Mouse (Mus musculus): ENCODE data around the gene Gpr161. TPM values are rescaled to one million over a fixed set of nuclear protein-coding genes. Genes with fewer than 3 reads are reported as not detected.

The Gpr161 gene
- polyA plus RNA-seq, 1 experiment from 2014 or later = 1.6 TPM

DNA sequence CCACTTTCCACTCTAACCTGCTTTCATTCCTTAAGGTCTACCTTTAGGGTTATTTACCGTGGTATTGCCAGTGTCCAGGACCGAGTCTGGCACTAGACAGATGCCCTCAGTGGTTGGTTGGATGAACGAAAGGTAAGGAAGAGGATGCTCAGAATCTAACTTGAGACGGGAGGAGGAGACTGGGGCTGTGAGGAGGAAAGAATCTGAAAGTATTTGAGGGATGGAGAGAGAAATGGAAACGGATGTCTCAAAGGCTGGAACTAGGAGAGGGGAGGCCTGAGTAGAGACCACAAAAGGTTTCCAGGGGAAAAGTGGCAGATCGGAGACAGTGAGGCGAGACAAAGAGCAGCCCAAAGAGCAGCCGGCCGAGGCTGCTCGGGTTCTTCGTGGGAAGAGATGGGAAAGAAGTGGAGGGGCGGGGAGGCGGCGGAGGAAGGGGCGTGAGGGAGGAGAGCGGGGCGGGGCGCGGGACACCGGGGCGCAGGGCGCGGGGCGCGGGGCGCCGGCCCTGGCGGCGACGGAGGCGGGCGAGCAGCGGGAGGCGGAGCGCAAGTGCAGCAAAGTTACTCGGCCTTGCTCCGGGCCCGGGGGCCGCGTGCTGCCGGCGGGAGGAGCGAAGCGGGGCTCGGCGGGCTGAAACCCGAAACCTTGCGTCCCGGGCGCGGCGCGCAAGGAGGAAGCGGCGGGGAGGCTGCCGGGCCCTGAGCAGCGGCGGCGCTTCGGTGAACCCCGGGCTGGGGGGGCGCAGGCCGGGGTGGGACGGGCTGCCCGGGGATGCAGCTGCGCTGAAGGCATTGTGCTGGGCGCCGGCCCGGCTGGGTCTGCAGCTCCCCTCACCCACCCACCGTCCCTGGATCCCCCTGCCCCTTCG lies 14.0 kb upstream of the Gpr161 start:
- peak; percentile 84 for ATAC-seq (replicated peaks; ENCODE audit: low FRiP score, low TSS enrichment, low read depth)
- H3K27me3 ChIP-seq (replicated peaks; ENCODE audit: control insufficient read depth, insufficient read depth, low read length) = no peaks in the 10 kb centered on the region
- peak overlapping the region; percentile 85 for H3K4me2 ChIP-seq (ENCODE audit: low read length)
- peak overlapping the region; percentile 93 for H3K27ac ChIP-seq (ENCODE audit: low read depth)
- DNase-seq (ENCODE audit: low spot score) = peak; percentile 81
- peaks cover 14% of the 10 kb centered on the region; the same call in 1 of the 2 replicates for H3K4me1 ChIP-seq (replicated peaks; ENCODE audit: control insufficient read depth, insufficient read depth, low read length)
- H3K36me3 ChIP-seq (ENCODE audit: control insufficient read depth, insufficient read depth, low read length) = no peaks in the 10 kb centered on the region
- WGBS = under 1% methylated on average over 38 of the region's 71 CpGs
- H3K9me3 ChIP-seq (ENCODE audit: control insufficient read depth, low read length) = no peaks in the 10 kb centered on the region
- peak overlapping the region; percentile 79 for H3K9ac ChIP-seq (ENCODE audit: low read length)
- H3K4me3 ChIP-seq (ENCODE audit: low read depth, low read length) = peak overlapping the region; percentile 66

DNA sequence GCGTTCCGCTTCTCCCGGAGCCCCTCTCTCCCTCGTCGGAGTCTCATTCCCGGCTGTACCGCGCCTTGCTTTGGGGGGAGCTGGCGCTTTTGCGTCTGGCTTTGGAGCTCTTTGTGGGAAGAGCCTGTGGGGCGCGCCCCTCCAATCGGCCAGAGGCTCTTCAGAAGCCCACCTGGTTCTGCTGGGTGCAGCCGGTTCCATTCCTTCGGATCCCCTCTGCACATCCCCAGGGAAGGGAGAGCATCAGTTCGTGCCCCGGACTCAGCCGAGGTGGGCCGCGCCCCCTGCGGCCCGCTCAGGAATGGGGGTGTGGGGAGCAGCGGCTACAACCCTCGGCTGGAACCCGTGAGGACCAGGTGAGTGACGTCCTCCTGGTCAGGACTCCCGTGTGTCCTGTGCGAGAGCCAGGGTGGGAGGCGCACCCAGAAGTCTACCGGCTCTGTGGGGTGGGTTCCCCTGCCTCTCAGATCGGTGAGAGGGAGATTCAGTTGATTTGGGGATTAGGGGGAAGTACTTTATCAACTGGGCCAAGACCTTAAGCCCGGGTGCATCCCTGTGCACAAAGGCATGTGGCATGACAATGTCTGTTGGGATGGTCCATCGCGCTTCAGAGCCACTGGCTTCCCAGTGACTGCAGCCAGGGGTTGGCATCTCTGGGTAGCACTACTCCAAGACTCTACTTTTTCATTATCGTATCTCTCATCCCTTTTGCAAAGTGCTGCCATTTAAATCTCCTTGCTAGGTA lies 13.2 kb upstream of the Gpr161 start:
- Histone ChIP-seq H3K9me3 (ENCODE audit: control insufficient read depth, low read length) (no peaks in the 10 kb centered on the region), H3K27me3 (replicated peaks; ENCODE audit: control insufficient read depth, insufficient read depth, low read length) (no peaks in the 10 kb centered on the region), H3K4me1 (replicated peaks; ENCODE audit: control insufficient read depth, insufficient read depth, low read length) (peaks cover 14% of the 10 kb centered on the region; the same call in 1 of the 2 replicates), H3K4me3 (ENCODE audit: low read depth, low read length) (peak overlapping the region; percentile 66), H3K27ac (ENCODE audit: low read depth) (peak overlapping the region; percentile 93), H3K9ac (ENCODE audit: low read length) (peak overlapping the region; percentile 79), H3K4me2 (ENCODE audit: low read length) (peak overlapping the region; percentile 85), H3K36me3 (ENCODE audit: control insufficient read depth, insufficient read depth, low read length) (no peaks in the 10 kb centered on the region)
- peak; percentile 81 for DNase-seq (ENCODE audit: low spot score)
- WGBS = under 1% methylated on average over 33 of the region's 35 CpGs
- peak; percentile 68 for ATAC-seq (replicated peaks; ENCODE audit: low FRiP score, low TSS enrichment, low read depth)

GRCm38 (mm10) chr1:165282967-165283345 lies 12.6 kb upstream of the Gpr161 start:
- no peaks in the 10 kb centered on the region for H3K36me3 ChIP-seq (ENCODE audit: control insufficient read depth, insufficient read depth, low read length)

DNA sequence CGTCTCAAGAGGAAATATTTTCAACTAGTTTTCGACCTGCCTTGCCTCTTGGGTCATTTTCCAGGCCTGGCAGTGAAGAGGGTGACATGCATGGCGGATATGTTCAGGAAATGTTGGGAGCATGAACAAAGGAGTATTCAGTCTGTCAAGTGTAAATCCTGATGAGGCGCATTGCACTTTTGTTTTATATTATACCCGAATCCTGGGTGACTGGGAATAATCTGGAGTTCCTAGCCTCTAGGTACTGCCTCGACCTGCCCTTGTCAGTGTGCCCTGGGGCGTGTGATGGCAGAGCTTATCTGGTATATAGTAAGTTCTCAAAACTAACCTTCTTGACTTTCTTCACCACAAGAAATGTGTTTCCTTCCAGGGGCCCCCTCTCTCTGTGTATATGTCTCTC lies 11.5 kb upstream of the Gpr161 start:
- no peak overlapping the region for H3K4me3 ChIP-seq (ENCODE audit: low read depth, low read length)
- WGBS = 75% methylated on average over 7 of the region's 7 CpGs
- H3K27me3 ChIP-seq (replicated peaks; ENCODE audit: control insufficient read depth, insufficient read depth, low read length) = no peaks in the 10 kb centered on the region
- H3K36me3 ChIP-seq (ENCODE audit: control insufficient read depth, insufficient read depth, low read length) = no peaks in the 10 kb centered on the region
- H3K27ac ChIP-seq (ENCODE audit: low read depth) = no peak overlapping the region
- H3K9me3 ChIP-seq (ENCODE audit: control insufficient read depth, low read length) = no peaks in the 10 kb centered on the region
- H3K4me1 ChIP-seq (replicated peaks; ENCODE audit: control insufficient read depth, insufficient read depth, low read length) = peaks cover 14% of the 10 kb centered on the region; the same call in 1 of the 2 replicates
- H3K9ac ChIP-seq (ENCODE audit: low read length) = no peak overlapping the region
- no peak overlapping the region; the same call in 1 of the 2 replicates for H3K4me2 ChIP-seq (ENCODE audit: low read length)
- ATAC-seq (replicated peaks; ENCODE audit: low FRiP score, low TSS enrichment, low read depth) (no peak), DNase-seq (ENCODE audit: low spot score) (no peak)

More at GRCm38 (mm10) chr1:165282967-165283345, 12.6 kb upstream of the Gpr161 start:
- ATAC-seq (replicated peaks; ENCODE audit: low FRiP score, low TSS enrichment, low read depth) = no peak
- WGBS = 19% methylated on average over 7 of the region's 7 CpGs
- H3K9ac ChIP-seq (ENCODE audit: low read length) = peak overlapping the region; percentile 79; the same call in 1 of the 2 replicates
- DNase-seq (ENCODE audit: low spot score) = no peak
- no peaks in the 10 kb centered on the region for H3K27me3 ChIP-seq (replicated peaks; ENCODE audit: control insufficient read depth, insufficient read depth, low read length)
- H3K27ac ChIP-seq (ENCODE audit: low read depth) = no peak overlapping the region
- peaks cover 14% of the 10 kb centered on the region; the same call in 1 of the 2 replicates for H3K4me1 ChIP-seq (replicated peaks; ENCODE audit: control insufficient read depth, insufficient read depth, low read length)
- H3K4me3 ChIP-seq (ENCODE audit: low read depth, low read length) = peak overlapping the region; percentile 66
- H3K4me2 ChIP-seq (ENCODE audit: low read length) = peak overlapping the region; percentile 85
- no peaks in the 10 kb centered on the region for H3K9me3 ChIP-seq (ENCODE audit: control insufficient read depth, low read length)

GRCm38 (mm10) chr1:165288165-165288564 lies 7.4 kb upstream of the Gpr161 start:
- Histone ChIP-seq H3K36me3 (ENCODE audit: control insufficient read depth, insufficient read depth, low read length) (no peaks in the 10 kb centered on the region), H3K27me3 (replicated peaks; ENCODE audit: control insufficient read depth, insufficient read depth, low read length) (no peaks in the 10 kb centered on the region), H3K4me3 (ENCODE audit: low read depth, low read length) (no peak overlapping the region), H3K9me3 (ENCODE audit: control insufficient read depth, low read length) (no peaks in the 10 kb centered on the region), H3K4me1 (replicated peaks; ENCODE audit: control insufficient read depth, insufficient read depth, low read length) (peaks cover 4% of the 10 kb centered on the region; the same call in 1 of the 2 replicates), H3K9ac (ENCODE audit: low read length) (no peak overlapping the region), H3K4me2 (ENCODE audit: low read length) (no peak overlapping the region), H3K27ac (ENCODE audit: low read depth) (no peak overlapping the region)
- 90% methylated on average over 9 of the region's 9 CpGs for WGBS
- ATAC-seq (replicated peaks; ENCODE audit: low FRiP score, low TSS enrichment, low read depth) = no peak
- no peak for DNase-seq (ENCODE audit: low spot score)

DNA sequence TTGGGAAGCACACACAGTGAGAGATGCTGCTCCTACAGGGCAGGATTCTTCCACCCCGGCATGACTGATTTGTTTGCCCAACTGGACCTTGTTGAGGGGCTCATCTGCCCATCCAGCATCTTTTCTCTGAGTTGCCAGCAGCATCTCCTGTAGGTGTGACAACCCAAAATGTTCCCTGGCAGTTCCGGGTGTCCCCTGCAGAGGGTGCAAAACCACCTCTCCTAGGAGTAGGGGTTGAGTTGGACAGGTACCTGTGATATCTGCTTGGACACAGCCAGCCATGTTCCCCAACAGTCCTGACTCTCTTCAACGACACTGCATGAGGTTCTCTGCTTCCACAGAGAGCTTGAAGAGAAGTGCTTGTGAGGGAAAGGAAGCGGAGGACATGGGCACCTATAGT lies 5.8 kb upstream of the Gpr161 start:
- no peak overlapping the region for H3K9ac ChIP-seq (ENCODE audit: low read length)
- 0 out of 2 replicates have a peak, but pooled peaks cover 4% of the 10 kb centered on the region for H3K36me3 ChIP-seq (ENCODE audit: control insufficient read depth, insufficient read depth, low read length)
- no peaks in the 10 kb centered on the region for H3K4me1 ChIP-seq (replicated peaks; ENCODE audit: control insufficient read depth, insufficient read depth, low read length)
- no peak overlapping the region for H3K4me2 ChIP-seq (ENCODE audit: low read length)
- no peak for ATAC-seq (replicated peaks; ENCODE audit: low FRiP score, low TSS enrichment, low read depth)
- H3K9me3 ChIP-seq (ENCODE audit: control insufficient read depth, low read length) = no peaks in the 10 kb centered on the region
- H3K27me3 ChIP-seq (replicated peaks; ENCODE audit: control insufficient read depth, insufficient read depth, low read length) = no peaks in the 10 kb centered on the region
- no peak overlapping the region for H3K4me3 ChIP-seq (ENCODE audit: low read depth, low read length)
- 85% methylated on average over 4 of the region's 4 CpGs for WGBS
- DNase-seq (ENCODE audit: low spot score) = no peak
- no peak overlapping the region for H3K27ac ChIP-seq (ENCODE audit: low read depth)

DNA sequence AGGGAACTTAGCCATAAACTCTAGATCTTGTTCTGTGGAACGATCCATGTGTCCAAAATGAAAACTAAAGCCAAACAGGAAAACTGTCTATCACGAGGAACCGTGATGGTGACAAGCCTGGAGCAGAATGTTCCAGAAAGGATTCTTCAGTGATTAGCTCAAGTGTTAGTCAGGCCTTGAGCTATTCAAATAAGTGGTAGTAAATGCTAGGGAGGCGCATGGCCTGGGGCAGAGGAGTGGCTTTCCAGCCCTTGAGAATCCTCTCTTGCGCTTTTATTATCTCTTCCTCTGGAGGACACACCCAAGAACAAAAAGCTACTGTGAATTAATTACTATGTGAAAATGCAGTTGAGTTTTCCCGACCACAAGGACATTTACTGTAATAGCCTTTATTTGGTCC lies 4.0 kb upstream of the Gpr161 start:
- ATAC-seq (replicated peaks; ENCODE audit: low FRiP score, low TSS enrichment, low read depth) (no peak), DNase-seq (ENCODE audit: low spot score) (no peak)
- Histone ChIP-seq H3K4me1 (replicated peaks; ENCODE audit: control insufficient read depth, insufficient read depth, low read length) (no peaks in the 10 kb centered on the region), H3K9me3 (ENCODE audit: control insufficient read depth, low read length) (no peaks in the 10 kb centered on the region), H3K27me3 (replicated peaks; ENCODE audit: control insufficient read depth, insufficient read depth, low read length) (no peaks in the 10 kb centered on the region), H3K27ac (ENCODE audit: low read depth) (no peak overlapping the region), H3K9ac (ENCODE audit: low read length) (no peak overlapping the region), H3K36me3 (ENCODE audit: control insufficient read depth, insufficient read depth, low read length) (peaks cover 8% of the 10 kb centered on the region; the same call in 1 of the 2 replicates), H3K4me2 (ENCODE audit: low read length) (no peak overlapping the region), H3K4me3 (ENCODE audit: low read depth, low read length) (no peak overlapping the region)
- WGBS = 82% methylated on average over 6 of the region's 6 CpGs

DNA sequence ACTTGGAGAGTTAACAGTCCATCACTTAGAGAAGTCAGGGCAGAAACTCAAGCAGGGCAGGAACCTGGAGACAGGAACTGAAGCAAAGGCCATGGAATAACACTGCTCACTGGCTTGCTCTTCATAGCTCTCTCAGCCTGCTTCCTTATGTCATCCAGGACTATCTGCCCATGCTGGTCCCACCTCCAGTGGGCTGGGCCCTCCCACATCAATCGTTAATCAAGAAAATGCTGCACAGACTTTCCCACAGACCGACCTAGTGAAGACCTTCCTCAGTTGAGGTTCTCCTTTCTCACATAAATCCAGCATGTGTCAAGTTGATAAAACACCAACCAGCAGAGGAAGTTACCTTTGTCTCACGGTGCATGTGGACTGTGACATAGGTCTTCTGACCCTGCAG lies 5.5 kb downstream of the Gpr161 start:
- Histone ChIP-seq H3K9me3 (ENCODE audit: control insufficient read depth, low read length) (no peaks in the 10 kb centered on the region), H3K4me1 (replicated peaks; ENCODE audit: control insufficient read depth, insufficient read depth, low read length) (no peaks in the 10 kb centered on the region), H3K4me2 (ENCODE audit: low read length) (no peak overlapping the region), H3K4me3 (ENCODE audit: low read depth, low read length) (no peak overlapping the region), H3K27me3 (replicated peaks; ENCODE audit: control insufficient read depth, insufficient read depth, low read length) (no peaks in the 10 kb centered on the region), H3K36me3 (ENCODE audit: control insufficient read depth, insufficient read depth, low read length) (peaks cover 3% of the 10 kb centered on the region; the same call in 1 of the 2 replicates), H3K9ac (ENCODE audit: low read length) (no peak overlapping the region), H3K27ac (ENCODE audit: low read depth) (no peak overlapping the region)
- 60% methylated on average over 3 of the region's 3 CpGs for WGBS
- DNase-seq (ENCODE audit: low spot score) = no peak
- ATAC-seq (replicated peaks; ENCODE audit: low FRiP score, low TSS enrichment, low read depth) = no peak

Measured in intestine, embryonic 14.5 days (tissue).